Mouse (Mus musculus) heart, postnatal 36 days (tissue): Measurements from ENCODE around the gene Syt1. TPM values are rescaled to one million over a fixed set of nuclear protein-coding genes. Genes with fewer than 3 reads are reported as not detected.
A peak's percentile ranks its signal among the peaks of the same experiment; 100 is the strongest.

ENCODE experiments used
- DNase-seq, 2 experiments: peaks; one replicate each; pipeline ENCODE4 v3.0.0; 2021 to 2022
- intact Hi-C: fragments of 180-260 bp; cut with DNase I; formaldehyde crosslinking; loops from one replicate; pipeline ENCODE4 v1.15.1; 2025
- total RNA-seq, 2 experiments: library from RNA; stranded (reverse); gene quantifications; 2 replicates each; pipeline ENCODE4 v1.2.3; 2021

Syt1 gene
- total RNA-seq, 2 experiments from 2014 or later: 0.11 TPM; not detected in 1

DNA sequence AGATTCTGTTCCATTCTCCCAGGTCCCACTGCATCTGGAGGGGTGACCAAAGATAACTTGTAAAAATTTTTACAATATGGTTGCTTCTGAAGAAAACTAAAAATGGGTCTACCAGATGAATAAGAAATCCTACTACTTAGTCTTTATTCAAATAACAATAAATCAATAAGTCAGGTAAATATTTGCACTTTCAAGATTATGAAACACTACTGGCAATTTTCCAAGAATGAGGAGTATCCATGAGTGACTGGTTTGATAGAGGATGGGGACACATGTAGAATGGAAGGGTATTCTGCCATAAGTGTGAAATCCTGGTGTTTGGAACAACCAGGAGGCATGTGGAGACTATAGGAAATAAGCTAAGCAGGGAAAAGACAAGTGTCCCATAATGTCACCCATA lies 124.0 kb downstream of the Syt1 start:
- no peak for DNase-seq
- intact Hi-C loops: no loop called here

DNA sequence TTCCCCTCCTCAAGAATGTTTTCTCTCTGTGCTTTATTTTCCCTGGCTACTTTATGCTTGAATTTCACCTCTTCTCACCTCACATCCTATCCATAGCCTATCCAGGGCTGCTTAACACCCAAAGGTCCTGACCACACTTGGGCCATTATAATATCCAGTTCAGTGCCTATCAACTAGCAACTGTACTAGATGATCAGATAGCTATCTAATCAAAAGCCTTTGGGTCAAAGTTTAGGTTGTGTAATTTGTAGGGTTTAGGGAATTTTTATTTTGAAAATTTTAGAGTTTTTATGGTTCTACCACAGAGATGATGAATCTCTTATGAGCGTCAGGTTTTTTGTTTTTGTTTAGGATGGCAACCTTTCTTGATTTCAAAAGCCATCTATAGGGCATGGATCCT lies 125.0 kb downstream of the Syt1 start:
- DNase-seq: no peak
- intact Hi-C loops: no loop called here

DNA sequence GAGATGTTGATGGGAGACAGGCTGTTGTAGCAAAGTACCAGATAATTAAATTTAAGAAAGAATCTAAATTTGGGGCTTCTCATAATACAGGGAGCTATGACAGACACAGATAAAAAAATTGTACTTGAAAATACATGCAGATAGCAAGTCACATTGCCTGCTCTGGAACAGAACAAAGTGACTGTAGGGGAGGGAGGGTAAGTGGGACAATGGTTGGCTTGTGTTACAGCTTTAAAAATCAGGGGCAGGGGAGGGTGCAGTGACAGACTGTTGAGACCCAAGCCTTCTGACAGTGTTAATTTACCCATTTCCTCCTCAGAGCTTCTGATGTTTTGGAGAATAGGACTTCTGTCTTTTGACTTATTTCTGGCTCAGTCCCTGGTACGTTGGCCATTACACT lies 126.3 kb downstream of the Syt1 start:
- intact Hi-C loops: no loop called here
- DNase-seq: no peak

DNA sequence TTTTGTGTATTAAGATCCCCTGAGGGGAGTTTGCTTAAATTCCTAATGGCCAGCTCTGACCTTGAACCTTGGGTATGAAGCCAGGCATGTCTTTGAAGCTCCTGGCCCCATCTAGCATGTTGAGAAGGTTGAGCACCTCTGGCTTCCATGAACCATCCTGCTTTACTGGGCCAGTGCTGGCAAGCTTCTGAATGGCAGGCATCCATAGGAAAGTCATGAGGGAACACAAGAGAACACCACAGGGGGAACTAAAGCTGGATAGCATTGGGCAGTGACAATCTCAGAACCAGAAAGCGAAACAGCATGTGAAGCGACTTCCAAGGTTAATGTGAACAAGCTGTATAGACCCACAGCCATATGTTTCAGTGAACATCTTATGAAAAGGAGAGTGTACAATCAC lies 130.4 kb downstream of the Syt1 start:
- intact Hi-C loops: no loop called here
- no peak for DNase-seq

DNA sequence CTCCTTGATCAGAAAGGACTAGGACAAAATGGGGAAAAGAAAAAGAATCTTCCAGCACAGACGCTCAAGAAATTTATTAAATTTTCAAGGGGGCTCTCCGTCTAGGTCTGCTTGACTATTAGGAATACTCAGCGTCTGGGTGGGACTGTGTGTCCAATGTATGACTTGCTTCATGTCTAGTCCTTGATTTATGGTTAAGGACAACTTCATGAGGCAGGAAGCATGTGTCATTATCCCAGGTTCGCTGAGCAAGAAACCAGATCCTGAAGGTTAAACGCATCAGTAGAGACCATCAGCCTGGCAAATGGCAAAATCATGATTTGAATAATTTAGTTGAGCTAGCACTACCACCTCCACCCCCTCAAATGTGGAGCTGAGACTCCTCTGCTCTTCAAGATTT lies 135.1 kb downstream of the Syt1 start:
- intact Hi-C loops: no loop called here
- DNase-seq: no peak

DNA sequence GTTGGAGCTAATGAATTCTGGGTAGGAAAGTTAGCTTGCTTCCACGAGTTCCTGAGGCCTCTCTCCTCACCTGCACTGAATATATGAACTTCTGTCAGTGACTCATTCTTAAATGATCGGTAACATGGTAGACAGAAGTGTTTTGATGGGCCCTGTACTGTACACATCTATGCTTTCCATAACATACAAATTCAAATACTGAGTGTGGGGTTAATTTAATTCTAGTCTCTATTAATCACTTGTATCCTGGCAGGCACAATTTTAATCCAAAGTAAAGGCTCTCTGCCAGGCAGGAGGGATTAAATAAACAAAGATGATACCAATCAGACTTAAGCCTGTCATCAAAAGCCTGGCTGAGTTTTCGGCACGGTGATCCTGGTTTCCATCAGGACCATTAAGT lies 136.1 kb downstream of the Syt1 start:
- intact Hi-C loops: no loop called here

DNA sequence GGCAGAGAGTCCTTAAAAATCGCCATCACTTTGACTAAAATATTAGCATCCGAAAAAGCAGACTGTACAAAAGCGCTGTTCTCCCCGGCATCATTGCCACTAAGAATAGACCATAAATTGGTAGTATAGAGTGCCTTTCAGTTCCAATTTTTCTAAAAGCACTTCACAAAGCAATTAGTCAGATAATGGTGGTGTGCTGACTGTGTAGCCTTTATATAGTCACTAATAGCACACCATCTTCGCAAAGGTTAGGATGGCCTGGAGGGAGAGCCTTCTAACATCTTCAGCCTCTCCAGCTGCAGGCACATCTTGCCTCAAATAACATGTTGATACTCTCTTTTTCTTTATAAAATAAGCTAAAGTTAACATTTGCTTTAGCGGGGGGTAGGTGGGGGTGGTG lies 138.4 kb downstream of the Syt1 start:
- DNase-seq: no peak
- intact Hi-C loops: no loop called here

More for the DNA sequence above, 136.1 kb downstream of the Syt1 start:
- no peak for DNase-seq

DNA sequence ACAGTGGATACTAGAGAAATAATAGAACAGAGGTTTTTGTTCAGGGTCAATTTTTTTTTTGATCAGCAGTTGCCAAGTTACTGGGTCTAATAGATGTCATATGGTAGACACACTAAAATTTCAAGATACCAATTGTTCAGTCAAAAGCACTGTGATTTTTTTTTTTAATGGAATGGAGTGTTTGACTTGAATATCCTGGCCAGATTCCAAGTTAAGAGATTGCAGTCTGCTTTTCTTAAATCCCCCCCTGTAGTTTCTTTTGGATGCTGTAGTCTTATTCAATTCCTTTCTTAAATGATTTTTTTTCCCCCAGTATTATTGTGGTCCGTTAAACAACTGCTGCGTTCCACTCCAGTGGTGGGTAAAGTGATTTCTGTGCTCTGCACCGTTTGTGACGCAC lies 140.2 kb downstream of the Syt1 start:
- intact Hi-C loops: no loop called here
- no peak for DNase-seq

DNA sequence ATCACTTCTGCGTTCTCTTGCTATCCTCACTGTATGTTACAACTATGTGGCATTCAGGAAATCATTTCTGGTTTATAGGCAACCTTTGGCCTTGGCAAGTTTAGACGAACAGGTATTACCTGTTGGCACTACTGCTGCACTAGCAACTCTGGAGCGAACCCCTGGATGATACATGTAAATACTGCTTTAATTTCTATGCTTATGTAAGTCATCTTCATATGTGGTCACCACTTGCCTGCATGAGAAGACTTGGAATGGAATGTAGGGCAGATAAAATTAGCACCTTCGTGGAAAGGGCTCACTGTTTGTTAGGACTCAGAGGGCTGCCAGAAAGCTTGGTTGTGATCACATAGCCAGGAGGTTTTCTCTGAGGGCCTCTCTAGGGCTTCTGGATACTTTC lies 142.6 kb downstream of the Syt1 start:
- intact Hi-C loops: no loop called here
- DNase-seq: peak in 1 of 2 experiments; percentile 5

DNA sequence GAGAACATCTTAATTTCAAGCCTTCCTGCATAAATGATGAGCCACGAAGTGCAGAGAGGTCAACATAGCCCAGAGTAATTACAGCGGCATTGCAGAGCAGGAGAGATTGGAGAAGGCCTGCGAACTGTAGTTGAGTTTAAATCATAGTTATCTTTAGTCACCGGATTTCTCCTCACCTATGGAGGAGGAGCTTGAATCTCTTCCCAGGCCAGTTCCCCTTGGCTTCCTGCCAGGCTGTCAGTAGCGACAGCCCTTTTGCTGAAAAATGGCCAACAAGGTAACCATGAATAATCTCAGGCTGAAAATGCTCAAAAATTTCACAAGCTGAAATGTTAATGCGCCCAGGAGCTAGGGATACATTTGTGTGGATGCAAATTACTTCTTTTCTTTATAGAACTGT lies 143.6 kb downstream of the Syt1 start:
- intact Hi-C loops: no loop called here
- DNase-seq: peak; percentile 14 to 16

DNA sequence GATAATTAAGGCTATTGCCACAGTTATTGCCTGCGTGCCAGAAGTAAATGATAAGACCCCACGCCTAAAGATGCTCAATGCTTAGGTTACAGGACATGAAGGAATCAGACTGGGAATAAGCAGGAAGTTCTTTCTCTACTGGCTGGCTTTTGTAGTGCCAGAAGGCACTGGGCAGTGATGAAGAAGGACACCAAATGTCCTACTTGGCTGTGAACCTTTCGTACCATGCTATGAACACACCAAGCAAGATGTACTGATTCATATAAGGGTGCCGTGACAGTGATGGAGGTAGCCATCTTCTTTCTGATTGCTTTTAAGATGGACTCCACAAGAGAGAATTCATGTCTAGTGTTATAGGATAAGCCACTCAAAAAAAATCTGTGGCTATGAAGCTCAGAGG lies 145.2 kb downstream of the Syt1 start:
- no peak for DNase-seq
- intact Hi-C loops: no loop called here

DNA sequence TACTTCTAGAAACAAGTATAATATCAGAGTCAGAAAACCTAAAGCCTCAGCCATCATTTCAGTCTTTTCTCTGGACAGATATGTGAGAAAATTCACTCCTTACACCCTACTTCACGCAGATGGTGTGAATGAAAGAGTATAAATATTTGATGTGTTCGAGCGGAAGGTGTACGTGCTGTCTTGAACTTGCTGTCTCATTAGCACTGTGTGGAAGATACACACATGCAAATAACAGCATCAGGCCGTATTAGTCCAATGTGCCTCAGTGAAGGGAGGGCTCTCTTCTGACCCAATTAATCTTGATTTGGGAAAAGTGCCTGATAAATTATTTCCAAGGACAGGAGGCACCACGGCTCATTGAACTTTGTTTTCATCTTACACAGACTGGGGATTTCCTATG lies 154.8 kb downstream of the Syt1 start:
- no peak for DNase-seq
- intact Hi-C loops: no loop called here

DNA sequence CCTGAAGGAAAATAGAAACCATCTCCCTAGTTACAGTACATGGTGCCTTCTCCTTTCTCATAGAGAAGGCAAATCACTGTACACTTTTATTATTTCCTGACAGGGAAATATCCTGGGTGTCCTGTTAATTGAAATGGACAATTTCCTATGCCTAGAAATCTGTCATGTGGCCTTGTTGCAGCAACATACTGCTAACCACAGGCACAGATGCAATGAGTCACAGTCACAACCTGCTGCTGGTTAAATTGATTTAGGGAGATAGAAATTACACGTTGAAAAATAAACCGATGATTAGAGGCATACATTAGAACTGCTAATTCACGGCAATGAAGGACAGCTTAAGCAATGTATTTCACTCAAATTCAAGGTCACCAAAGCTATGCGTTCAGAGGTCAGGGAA lies 158.0 kb downstream of the Syt1 start:
- intact Hi-C loops: no loop called here
- no peak for DNase-seq

DNA sequence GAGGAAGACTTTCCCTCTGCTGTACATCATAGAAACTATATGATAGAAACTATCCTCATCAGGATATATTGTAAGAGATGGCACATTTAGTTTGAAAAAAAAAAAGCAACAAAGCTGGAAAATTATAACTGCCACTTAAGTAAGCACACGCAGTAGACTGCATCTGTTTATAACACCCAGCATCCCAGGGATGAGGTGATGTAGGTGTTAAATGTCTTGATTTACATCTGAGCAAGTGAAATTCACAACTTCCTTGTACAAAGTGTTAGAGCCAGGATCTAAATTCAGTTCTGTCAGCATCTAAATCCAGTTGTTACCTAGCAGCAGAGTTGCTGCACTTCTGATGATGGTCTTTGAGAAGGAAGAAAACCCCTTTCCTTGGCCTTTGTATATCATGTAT lies 173.3 kb downstream of the Syt1 start:
- no peak for DNase-seq
- intact Hi-C loops: no loop called here

DNA sequence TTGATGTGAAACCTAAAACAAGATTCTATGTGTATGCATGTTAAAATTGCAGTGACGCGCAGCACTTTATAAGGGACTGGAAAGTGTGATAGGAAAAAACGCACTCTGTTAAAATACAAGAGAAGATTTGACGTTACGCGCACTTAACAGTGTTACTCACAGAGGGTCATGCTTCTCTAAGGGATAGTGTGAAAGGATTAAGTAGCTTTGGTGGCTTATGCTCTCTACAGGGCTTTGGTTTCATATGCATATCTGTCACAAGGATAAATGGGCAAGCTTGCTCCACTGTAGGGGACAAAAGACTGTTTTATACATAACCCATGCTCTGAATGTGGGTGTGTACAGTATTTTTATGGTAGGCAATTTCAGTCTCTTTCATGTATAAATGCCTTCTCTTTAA lies 178.5 kb downstream of the Syt1 start:
- no peak for DNase-seq
- intact Hi-C loops: no loop called here

DNA sequence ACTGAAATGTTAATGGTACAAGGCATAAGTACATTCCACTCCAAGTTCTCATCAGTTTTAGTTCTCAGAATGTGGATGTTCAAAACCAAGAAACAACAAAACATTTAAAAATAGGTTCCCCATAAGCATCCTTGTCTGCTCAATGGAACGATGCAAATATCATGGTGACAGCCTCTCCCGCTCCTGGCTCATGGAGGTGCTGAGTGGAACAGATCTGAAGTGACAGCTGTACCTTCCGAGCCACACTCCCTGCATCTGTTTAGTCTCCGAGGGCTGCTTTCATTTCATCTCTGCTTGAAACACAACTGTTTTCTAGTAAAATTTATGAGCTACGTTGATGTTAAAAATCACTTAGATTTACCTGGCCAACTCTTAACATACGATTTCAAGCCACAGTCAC lies 179.0 kb downstream of the Syt1 start:
- intact Hi-C loops: no loop called here
- DNase-seq: no peak

DNA sequence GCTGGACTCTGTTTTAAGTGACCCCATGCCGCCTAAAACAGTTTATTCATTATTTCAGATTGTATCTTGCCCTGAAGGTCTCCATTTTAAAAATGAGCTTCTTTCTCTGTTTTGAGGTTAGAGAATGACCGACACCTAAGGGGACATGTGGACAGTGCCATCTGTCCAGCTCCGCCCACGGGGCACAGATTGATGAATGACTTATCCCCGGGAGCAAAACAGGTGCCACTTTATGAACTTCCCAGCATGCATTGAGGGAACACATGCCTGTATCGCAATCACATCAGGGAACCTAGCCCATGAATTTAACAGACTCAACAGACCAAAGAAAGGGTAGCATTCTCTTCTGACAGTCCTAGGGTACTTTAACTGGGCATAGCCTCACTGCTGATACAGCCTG lies 188.5 kb downstream of the Syt1 start:
- intact Hi-C loops: no loop called here
- DNase-seq: no peak

DNA sequence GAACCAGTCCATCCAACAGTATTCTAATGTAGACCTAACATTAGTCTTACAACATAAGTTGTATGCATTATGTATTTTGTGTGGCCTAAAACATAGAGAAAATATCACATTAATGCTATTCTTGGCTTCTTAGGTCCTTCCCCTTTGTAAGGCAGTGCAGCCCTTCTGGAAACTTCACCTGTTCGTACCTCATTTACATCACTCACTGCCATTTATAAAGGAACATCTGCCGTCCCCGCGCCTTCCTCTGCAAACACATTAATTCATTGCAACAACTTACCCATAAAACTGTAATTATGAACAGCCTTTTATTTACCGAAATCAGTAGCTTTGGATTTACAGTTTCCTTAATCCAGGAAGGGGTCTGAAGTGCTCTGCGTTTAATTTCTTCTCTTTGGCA lies 195.4 kb downstream of the Syt1 start:
- no peak for DNase-seq
- intact Hi-C loops: no loop called here

DNA sequence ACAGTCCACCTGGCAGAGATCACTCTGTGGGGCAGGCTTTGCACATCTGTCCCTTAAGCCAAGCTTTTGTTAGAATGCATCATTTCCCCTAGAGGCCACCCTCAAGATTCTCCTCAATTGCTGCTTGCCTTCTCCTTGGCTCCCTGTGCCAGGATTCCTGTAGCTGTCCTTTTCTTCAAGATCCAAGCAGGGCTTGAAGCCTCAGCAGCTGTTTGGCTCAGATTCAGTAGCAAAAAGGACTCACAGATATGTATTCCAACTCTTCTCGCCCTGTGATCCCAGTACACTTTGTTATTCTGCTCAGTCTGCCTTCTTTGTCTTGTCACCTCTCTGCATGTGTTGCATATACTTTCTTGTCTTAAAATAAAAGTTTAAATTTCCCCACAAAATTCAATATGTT lies 206.4 kb downstream of the Syt1 start:
- intact Hi-C loops: no loop called here
- DNase-seq: no peak

DNA sequence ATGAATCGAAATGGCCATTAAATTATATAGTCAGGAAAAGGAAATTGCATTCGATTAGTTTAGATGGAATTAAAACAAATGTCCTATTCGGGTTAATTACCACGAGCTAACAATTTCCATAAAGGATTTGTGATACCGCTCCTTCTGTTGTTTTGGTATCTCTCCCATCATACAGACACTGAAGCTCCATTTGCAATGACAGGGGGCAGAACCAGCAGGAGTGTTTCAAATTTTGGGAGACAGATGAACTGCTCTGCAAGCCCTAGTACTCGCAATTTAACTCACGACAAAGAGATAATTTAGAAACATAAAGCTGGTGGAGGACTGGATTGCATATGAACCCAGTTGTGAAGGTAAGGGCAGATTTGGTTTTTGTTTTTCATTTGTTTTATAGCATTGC lies 210.0 kb downstream of the Syt1 start:
- intact Hi-C loops: no loop called here
- no peak for DNase-seq

DNA sequence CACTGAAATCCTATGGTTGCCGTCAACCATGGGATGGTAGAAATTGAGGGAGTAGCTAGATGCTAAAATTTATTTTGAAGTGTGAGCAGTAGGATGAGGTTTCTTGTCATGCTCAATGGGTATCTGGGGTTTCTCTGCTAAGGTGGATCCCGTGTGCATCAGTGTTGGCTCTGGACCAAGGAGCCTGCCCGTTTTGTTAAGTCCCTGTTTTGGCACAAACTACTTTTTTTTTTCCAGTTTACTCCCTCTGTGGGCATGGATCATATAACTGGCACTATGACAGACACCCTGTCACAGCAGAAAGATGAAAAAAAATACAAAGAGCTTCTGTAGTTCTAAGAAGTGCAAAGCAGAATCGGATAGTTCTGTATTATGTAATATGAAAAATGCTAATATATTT lies 212.0 kb downstream of the Syt1 start:
- no peak for DNase-seq
- intact Hi-C loops: no loop called here

DNA sequence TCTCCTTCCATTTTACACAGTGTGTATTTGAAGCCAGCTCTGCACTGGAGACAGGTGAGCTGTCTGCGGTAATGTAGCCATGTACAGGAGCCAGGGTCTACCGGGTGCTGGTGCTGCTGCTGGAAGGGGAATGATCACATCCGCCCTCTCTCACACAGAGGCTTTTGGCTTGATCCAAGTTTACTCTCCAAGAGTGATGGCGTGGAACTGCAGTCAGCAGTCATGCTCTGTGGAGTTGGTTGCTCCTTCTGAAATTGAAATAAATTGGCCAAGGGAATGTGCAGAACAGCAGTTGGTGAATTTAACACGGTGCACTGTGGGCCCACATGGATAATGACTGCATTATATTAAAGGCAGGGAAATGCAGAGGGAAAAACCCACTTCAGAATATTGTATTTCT lies 228.0 kb downstream of the Syt1 start:
- intact Hi-C loops: no loop called here
- no peak for DNase-seq

DNA sequence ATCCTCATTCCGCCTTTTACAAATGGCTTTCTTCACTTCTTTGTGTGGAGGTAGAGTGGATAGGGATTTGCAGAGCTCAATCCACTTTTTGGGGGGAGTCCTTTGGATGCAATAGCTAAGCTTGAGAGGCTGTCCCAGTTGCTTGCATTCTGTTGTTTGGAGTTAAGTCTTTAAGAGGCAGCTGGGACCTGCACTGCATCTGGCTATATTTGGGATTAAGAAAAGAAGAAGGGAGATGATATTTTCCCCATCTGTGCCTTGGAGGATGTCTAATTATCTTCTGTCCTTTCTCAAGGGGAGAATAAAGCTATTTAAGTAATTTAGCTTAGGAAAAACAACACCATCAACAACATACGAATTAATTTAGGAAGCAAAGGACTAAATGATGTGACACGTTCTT lies 230.2 kb downstream of the Syt1 start:
- intact Hi-C loops: no loop called here
- DNase-seq: no peak

DNA sequence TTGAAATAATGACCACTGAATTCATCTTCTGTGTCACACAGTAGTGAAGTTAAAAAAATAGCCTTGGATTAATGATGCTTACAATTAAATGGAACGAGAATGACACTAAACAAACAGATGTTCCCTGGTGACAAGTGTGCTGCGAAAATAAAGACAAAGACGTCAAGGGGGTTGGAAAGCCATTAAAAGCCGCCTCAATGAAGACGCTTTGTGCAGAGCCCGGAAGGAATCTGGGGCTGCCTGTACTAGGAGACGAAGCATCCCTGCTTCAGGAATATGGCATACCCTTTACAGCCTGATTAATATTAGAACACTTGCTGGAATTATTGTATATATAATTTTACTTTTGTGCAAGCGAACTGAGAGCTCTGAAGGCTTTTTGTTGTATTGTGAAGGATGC lies 234.0 kb downstream of the Syt1 start:
- intact Hi-C loops: no loop called here
- DNase-seq: no peak
